Mouse (Mus musculus) megakaryocyte, embryonic 14.5 days (primary cell): ENCODE measurements around the gene Rsph3b. TPM values are rescaled to one million over a fixed set of nuclear protein-coding genes. Genes with fewer than 3 reads are reported as not detected.

Experiments used
- H3K27me3 ChIP-seq: replicated peaks from 2 replicates; pipeline ENCODE3; 2012; ENCODE audit warnings: inconsistent platforms
- H3K36me3 ChIP-seq: replicated peaks from 2 replicates; pipeline ENCODE3; 2012; ENCODE audit warnings: low read length, inconsistent platforms, mixed read lengths
- H3K4me1 ChIP-seq: 2 replicates; pipeline ENCODE4 v1.6.1; 2012; ENCODE audit warnings: inconsistent platforms
- H3K4me3 ChIP-seq: replicated peaks from 2 replicates; pipeline ENCODE3; 2012; ENCODE audit warnings: moderate library complexity, mild to moderate bottlenecking, inconsistent platforms
- H3K9me3 ChIP-seq: 2 replicates; pipeline ENCODE4 v1.6.1; 2012; ENCODE audit warnings: inconsistent platforms
- FLI1 ChIP-seq: IDR thresholded peaks from 2 replicates; pipeline ENCODE4 v1.6.1; 2012; ENCODE audit warnings: low read length, inconsistent platforms, mixed read lengths
- GATA1 ChIP-seq: IDR thresholded peaks from 3 replicates; pipeline ENCODE4 v1.6.1; 2012; ENCODE audit warnings: mixed read lengths, low read length, inconsistent platforms, borderline replicate concordance
- polyA plus RNA-seq: library from polyadenylated mRNA; stranded (reverse); fragments of >175 nt; gene quantifications from 2 replicates; pipeline ENCODE4 v1.2.3, GENCODE M21; 2012; ENCODE audit warnings: low replicate concordance; ENCODE audit not compliant: insufficient read depth

Rsph3b gene
- polyA plus RNA-seq, 1 experiment = 31.1 TPM

GRCm38 (mm10) chr17:6896756-6897155 is 51.7 kb downstream of the Rsph3b start:
- no peak overlapping the region for H3K4me3 ChIP-seq
- peaks cover 9% of the 10 kb centered on the region; the same call in 1 of the 2 replicates for H3K9me3 ChIP-seq
- TF ChIP-seq FLI1 = no peak
- TF ChIP-seq GATA1 = no peak
- H3K4me1 ChIP-seq = no peaks in the 10 kb centered on the region
- H3K36me3 ChIP-seq = no peaks in the 10 kb centered on the region
- no peaks in the 10 kb centered on the region for H3K27me3 ChIP-seq

- no peak overlapping the region for H3K4me3 ChIP-seq
- no peaks in the 10 kb centered on the region for H3K4me1 ChIP-seq
- H3K27me3 ChIP-seq = peaks cover 2% of the 10 kb centered on the region
- no peaks in the 10 kb centered on the region for H3K36me3 ChIP-seq
- H3K9me3 ChIP-seq = peaks cover 9% of the 10 kb centered on the region; the same call in 1 of the 2 replicates
- no peak for TF ChIP-seq GATA1
- no peak for TF ChIP-seq FLI1
These were observed 55.1 kb downstream of the Rsph3b start for GRCm38 (mm10) chr17:6893332-6893731.

- Histone ChIP-seq H3K27me3 (peaks cover 2% of the 10 kb centered on the region), H3K36me3 (no peaks in the 10 kb centered on the region)
These were observed 56.2 kb downstream of the Rsph3b start for GRCm38 (mm10) chr17:6891966-6892934.

GRCm38 (mm10) chr17:6886445-6886844 is 62.0 kb downstream of the Rsph3b start:
- H3K36me3 ChIP-seq = no peaks in the 10 kb centered on the region
- TF ChIP-seq GATA1 = no peak
- H3K4me3 ChIP-seq = no peak overlapping the region
- H3K9me3 ChIP-seq = no peaks in the 10 kb centered on the region
- peaks cover 2% of the 10 kb centered on the region for H3K27me3 ChIP-seq
- H3K4me1 ChIP-seq = peaks cover 2% of the 10 kb centered on the region

More at GRCm38 (mm10) chr17:6891966-6892934, 56.2 kb downstream of the Rsph3b start:
- no peaks in the 10 kb centered on the region for H3K4me1 ChIP-seq
- TF ChIP-seq GATA1 = no peak
- no peak for TF ChIP-seq FLI1
- H3K4me3 ChIP-seq = no peak overlapping the region
- peaks cover 9% of the 10 kb centered on the region; the same call in 1 of the 2 replicates for H3K9me3 ChIP-seq

- H3K4me3 ChIP-seq = no peak overlapping the region
- no peak for TF ChIP-seq GATA1
- no peak for TF ChIP-seq FLI1
- H3K4me1 ChIP-seq = peaks cover 6% of the 10 kb centered on the region
- H3K27me3 ChIP-seq = peaks cover 2% of the 10 kb centered on the region
- H3K36me3 ChIP-seq = no peaks in the 10 kb centered on the region
- H3K9me3 ChIP-seq = 0 out of 2 replicates have a peak, but pooled peaks cover 7% of the 10 kb centered on the region
These were observed 64.0 kb downstream of the Rsph3b start for GRCm38 (mm10) chr17:6884531-6884930.

- Histone ChIP-seq H3K36me3 (no peaks in the 10 kb centered on the region), H3K4me1 (peaks cover 6% of the 10 kb centered on the region), H3K9me3 (0 out of 2 replicates have a peak, but pooled peaks cover 7% of the 10 kb centered on the region), H3K27me3 (no peaks in the 10 kb centered on the region), H3K4me3 (no peak overlapping the region)
- TF ChIP-seq FLI1 = no peak
- no peak for TF ChIP-seq GATA1
These were observed 67.2 kb downstream of the Rsph3b start for GRCm38 (mm10) chr17:6881306-6881705.

GRCm38 (mm10) chr17:6871421-6871820 is 77.1 kb downstream of the Rsph3b start:
- Histone ChIP-seq H3K27me3 (peaks cover 12% of the 10 kb centered on the region), H3K4me3 (no peak overlapping the region), H3K9me3 (peaks cover 9% of the 10 kb centered on the region), H3K4me1 (0 out of 2 replicates have a peak, but pooled peaks cover 3% of the 10 kb centered on the region), H3K36me3 (no peaks in the 10 kb centered on the region)
- TF ChIP-seq GATA1 (no peak), FLI1 (no peak)

GRCm38 (mm10) chr17:6868810-6869209 is 79.7 kb downstream of the Rsph3b start:
- Histone ChIP-seq H3K4me1 (peaks cover 11% of the 10 kb centered on the region), H3K9me3 (peaks cover 7% of the 10 kb centered on the region), H3K36me3 (no peaks in the 10 kb centered on the region), H3K4me3 (no peak overlapping the region), H3K27me3 (peaks cover 19% of the 10 kb centered on the region)
- TF ChIP-seq GATA1 (no peak), FLI1 (no peak)

GRCm38 (mm10) chr17:6867740-6868139 is 80.7 kb downstream of the Rsph3b start:
- Histone ChIP-seq H3K4me3 (no peak overlapping the region), H3K4me1 (peaks cover 13% of the 10 kb centered on the region), H3K36me3 (no peaks in the 10 kb centered on the region), H3K27me3 (peaks cover 27% of the 10 kb centered on the region), H3K9me3 (no peaks in the 10 kb centered on the region)
- TF ChIP-seq FLI1 (no peak), GATA1 (no peak)

GRCm38 (mm10) chr17:6866576-6866975 is 81.9 kb downstream of the Rsph3b start:
- no peaks in the 10 kb centered on the region for H3K9me3 ChIP-seq
- no peak overlapping the region for H3K4me3 ChIP-seq
- peaks cover 19% of the 10 kb centered on the region for H3K4me1 ChIP-seq
- no peaks in the 10 kb centered on the region for H3K36me3 ChIP-seq
- TF ChIP-seq GATA1 (no peak), FLI1 (no peak)
- H3K27me3 ChIP-seq = peaks cover 37% of the 10 kb centered on the region
